Mouse (Mus musculus) brain, adult 2 months (tissue): Measurements from ENCODE around the gene Bud13.
A peak's percentile ranks its signal among the peaks of the same experiment; 100 is the strongest.

Experiments used
- DNase-seq: peaks from one replicate; pipeline ENCODE4 v3.0.0; 2011; ENCODE audit warnings: low read depth, low spot score

The Bud13 gene

GRCm38 (mm10) chr9:46337331-46337730 is 54.5 kb downstream of the Bud13 start:
- DNase-seq: no peak

DNA sequence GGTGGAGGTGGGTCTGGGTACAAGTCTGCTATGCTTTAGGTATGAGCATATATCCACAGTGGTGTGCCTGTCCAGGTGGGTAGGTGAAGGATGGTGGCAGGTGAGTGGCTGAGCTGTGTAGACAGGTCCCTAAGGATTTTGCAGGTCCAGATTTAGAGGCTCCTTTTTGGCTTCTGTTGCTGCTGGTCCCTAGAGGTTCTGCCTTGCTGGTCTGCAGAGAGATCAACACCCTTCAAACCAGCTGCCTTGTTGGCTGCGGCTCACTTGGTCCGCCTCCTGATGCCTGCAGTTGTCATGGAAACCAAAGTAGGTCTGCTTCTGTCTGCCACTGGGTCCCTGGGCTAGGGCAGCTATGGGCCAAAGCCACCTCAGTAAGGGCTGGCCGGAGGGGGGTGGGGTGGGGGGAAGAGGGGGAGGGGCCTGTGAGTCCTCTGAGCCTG is 55.1 kb downstream of the Bud13 start:
- peak; percentile 84 for DNase-seq

DNA sequence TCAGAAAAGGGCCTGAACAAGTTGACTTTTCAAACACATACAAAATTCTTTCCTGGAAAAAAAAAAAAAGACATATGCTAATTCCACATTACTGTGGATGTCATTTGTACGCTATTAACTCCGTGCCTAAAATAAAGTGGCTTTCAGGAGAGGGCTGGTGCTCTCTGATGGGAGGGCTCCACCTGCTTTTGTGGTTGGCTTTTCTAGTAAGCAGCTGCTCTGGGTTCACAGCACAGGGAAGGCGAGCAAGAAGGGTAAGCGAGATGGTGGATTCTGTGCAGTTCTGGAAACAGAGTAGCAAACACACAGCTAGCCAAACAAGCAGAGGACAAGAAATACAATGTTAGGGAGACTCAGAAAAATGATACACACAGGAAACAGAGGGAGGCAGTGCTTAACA is 55.6 kb downstream of the Bud13 start:
- peak; percentile 43 for DNase-seq

DNA sequence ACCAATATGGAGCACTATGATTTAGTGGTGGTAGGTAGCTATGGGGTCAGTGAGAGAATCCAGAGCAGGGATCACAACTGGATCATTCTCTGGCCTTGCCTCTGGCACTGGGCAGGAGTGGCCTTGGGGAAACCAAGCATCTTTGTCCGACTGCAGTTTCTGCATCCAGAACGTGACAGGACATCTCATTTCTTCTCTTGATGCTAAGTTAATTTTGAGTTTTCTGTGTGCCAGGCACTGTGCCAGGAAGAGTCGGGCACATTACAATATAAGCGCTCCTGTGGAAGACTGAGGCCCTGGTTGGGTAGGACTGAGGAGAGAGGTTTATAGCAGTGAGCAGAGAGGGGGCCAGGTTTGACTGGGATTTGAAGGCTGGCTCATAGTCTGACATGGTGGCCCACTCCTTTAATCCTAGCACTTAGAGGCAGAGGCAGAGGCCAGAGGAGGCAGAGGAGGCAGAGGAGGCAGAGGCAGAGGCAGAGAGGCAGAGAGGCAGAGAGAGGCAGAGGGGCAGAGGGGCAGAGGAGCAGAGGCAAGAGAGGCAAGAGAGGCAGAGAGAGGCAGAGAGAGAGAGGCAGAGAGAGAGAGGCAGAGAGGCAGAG is 56.3 kb downstream of the Bud13 start:
- DNase-seq: no peak

GRCm38 (mm10) chr9:46345887-46346665 is 63.3 kb downstream of the Bud13 start:
- no peak for DNase-seq
